Mouse (Mus musculus): Measurements from ENCODE around the gene Nsmce4a. TPM values are rescaled to one million over a fixed set of nuclear protein-coding genes. Genes with fewer than 3 reads are reported as not detected.

Gene Nsmce4a
- polyA plus RNA-seq, 1 experiment, result 54.3 TPM

DNA sequence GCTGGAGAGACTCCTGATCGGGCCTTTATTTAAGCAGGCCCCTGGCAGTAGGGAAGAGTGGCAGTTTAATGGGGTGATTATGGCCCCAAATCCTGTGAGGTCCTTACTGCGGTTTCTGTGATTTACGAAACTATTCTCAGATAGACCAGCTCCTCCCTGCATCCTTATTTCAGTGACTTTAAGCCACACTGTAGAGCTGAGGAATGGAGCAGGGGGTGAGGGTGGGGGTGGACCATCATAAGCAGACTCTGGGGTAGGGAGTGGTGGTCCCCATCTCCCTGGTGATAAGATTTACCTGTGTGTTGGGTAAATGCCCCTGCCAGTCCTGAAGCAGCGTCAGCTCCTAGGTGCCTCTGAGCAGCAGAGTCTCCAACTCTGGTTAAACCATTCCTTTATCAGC is 34.0 kb upstream of the Nsmce4a start:
- no peaks in the 10 kb centered on the region for H3K36me3 ChIP-seq (ENCODE audit: control insufficient read depth, insufficient read depth)
- H3ac ChIP-seq (ENCODE audit: control insufficient read depth, insufficient read length, low read depth), result no peak overlapping the region
- H3K79me2 ChIP-seq (ENCODE audit: control insufficient read depth, insufficient read depth), result no peaks in the 10 kb centered on the region
- no peaks in the 10 kb centered on the region for H3K27me3 ChIP-seq (ENCODE audit: control insufficient read depth, insufficient read depth, insufficient read length)
- no peak for TF ChIP-seq MAX (IDR thresholded peaks at IDR 0.05)
- no peaks in the 10 kb centered on the region for H3K79me3 ChIP-seq (ENCODE audit: low read depth)
- no peak overlapping the region for H3K4me3 ChIP-seq (ENCODE audit: insufficient read depth, poor library complexity, severe bottlenecking)

GRCm38 (mm10) chr7:130605111-130605510 is 32.2 kb upstream of the Nsmce4a start:
- peak; percentile 49 for TF ChIP-seq CTCF (IDR thresholded peaks at IDR 0.05; ENCODE audit: control insufficient read depth, insufficient read depth, insufficient read length)
- no peak for TF ChIP-seq FOSL1 (IDR thresholded peaks at IDR 0.05; ENCODE audit: insufficient read depth, low read length, poor library complexity, severe bottlenecking)
- H3K4me3 ChIP-seq (ENCODE audit: insufficient read depth, poor library complexity, severe bottlenecking), result no peak overlapping the region
- H3K79me3 ChIP-seq (ENCODE audit: low read depth), result no peaks in the 10 kb centered on the region
- H3K36me3 ChIP-seq (ENCODE audit: control insufficient read depth, insufficient read depth), result no peaks in the 10 kb centered on the region
- no peaks in the 10 kb centered on the region for H3K27me3 ChIP-seq (ENCODE audit: control insufficient read depth, insufficient read depth, insufficient read length)
- no peaks in the 10 kb centered on the region for H3K79me2 ChIP-seq (ENCODE audit: control insufficient read depth, insufficient read depth)
- no peak overlapping the region for H3ac ChIP-seq (ENCODE audit: control insufficient read depth, insufficient read length, low read depth)

DNA sequence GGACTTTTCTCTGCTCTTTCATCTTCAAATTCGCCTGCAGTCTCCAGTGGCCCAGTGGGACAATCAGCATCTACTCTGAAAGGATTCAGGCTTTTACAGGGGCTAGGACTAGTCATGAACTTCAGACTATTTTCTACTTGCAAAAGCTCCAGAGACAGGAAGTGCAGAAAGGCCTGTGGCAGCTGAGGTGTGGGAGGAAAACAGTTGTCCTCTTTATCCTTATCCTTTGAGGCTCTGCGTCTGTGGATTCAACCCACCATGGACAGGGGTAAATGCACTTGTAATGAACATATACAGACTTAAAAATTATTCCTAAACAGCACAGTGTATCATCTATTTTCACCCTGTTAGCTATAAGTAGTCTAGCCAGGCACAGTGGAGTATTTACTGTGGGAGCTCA is 31.5 kb upstream of the Nsmce4a start:
- no peaks in the 10 kb centered on the region for H3K79me2 ChIP-seq (ENCODE audit: control insufficient read depth, insufficient read depth)
- no peaks in the 10 kb centered on the region for H3K27me3 ChIP-seq (ENCODE audit: control insufficient read depth, insufficient read depth, insufficient read length)
- no peaks in the 10 kb centered on the region for H3K36me3 ChIP-seq (ENCODE audit: control insufficient read depth, insufficient read depth)
- H3K79me3 ChIP-seq (ENCODE audit: low read depth), result no peaks in the 10 kb centered on the region
- no peak overlapping the region for H3K4me3 ChIP-seq (ENCODE audit: insufficient read depth, poor library complexity, severe bottlenecking)
- H3ac ChIP-seq (ENCODE audit: control insufficient read depth, insufficient read length, low read depth), result no peak overlapping the region
- TF ChIP-seq USF1 (IDR thresholded peaks at IDR 0.05; ENCODE audit: low read depth) (no peak), CEBPB (IDR thresholded peaks at IDR 0.05; ENCODE audit: low read depth) (no peak), CTCF (IDR thresholded peaks at IDR 0.05; ENCODE audit: control insufficient read depth, insufficient read depth, insufficient read length) (no peak), FOSL1 (IDR thresholded peaks at IDR 0.05; ENCODE audit: insufficient read depth, low read length, poor library complexity, severe bottlenecking) (no peak), MYOD1 (IDR thresholded peaks at IDR 0.05; ENCODE audit: control insufficient read depth, insufficient read length, low read depth) (no peak), MAX (IDR thresholded peaks at IDR 0.05) (no peak), MYOG (IDR thresholded peaks at IDR 0.05; ENCODE audit: control insufficient read depth, extremely low read depth, insufficient read length) (no peak)

GRCm38 (mm10) chr7:130603556-130603955 is 30.6 kb upstream of the Nsmce4a start:
- TF ChIP-seq MAX (IDR thresholded peaks at IDR 0.05) (no peak), MYOG (IDR thresholded peaks at IDR 0.05; ENCODE audit: control insufficient read depth, extremely low read depth, insufficient read length) (no peak), CEBPB (IDR thresholded peaks at IDR 0.05; ENCODE audit: low read depth) (no peak), USF1 (IDR thresholded peaks at IDR 0.05; ENCODE audit: low read depth) (no peak), CTCF (IDR thresholded peaks at IDR 0.05; ENCODE audit: control insufficient read depth, insufficient read depth, insufficient read length) (no peak), MYOD1 (IDR thresholded peaks at IDR 0.05; ENCODE audit: control insufficient read depth, insufficient read length, low read depth) (no peak), FOSL1 (IDR thresholded peaks at IDR 0.05; ENCODE audit: insufficient read depth, low read length, poor library complexity, severe bottlenecking) (no peak)
- Histone ChIP-seq H3K36me3 (ENCODE audit: control insufficient read depth, insufficient read depth) (no peaks in the 10 kb centered on the region), H3K27me3 (ENCODE audit: control insufficient read depth, insufficient read depth, insufficient read length) (no peaks in the 10 kb centered on the region), H3K79me2 (ENCODE audit: control insufficient read depth, insufficient read depth) (no peaks in the 10 kb centered on the region), H3ac (ENCODE audit: control insufficient read depth, insufficient read length, low read depth) (no peak overlapping the region), H3K79me3 (ENCODE audit: low read depth) (no peaks in the 10 kb centered on the region), H3K4me3 (ENCODE audit: insufficient read depth, poor library complexity, severe bottlenecking) (no peak overlapping the region)

DNA sequence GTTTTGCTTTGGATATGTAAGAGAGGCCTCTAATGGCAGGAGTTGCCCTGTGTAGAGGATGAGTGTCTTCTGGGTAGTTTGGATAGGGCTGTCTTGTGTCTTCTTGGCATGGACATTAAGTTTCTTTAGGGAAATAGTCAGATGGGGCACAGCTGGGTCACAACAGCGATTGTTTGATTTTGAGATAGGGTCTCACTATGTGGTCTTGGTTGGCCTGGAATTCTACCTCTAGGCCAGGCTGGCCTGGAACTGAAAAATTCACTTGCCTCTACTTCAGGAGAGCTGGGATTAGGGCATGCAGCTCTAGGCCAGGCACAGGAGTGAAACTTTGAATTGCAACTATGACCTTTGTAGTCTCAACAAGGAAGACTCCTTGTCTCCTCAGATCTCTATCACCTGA is 29.9 kb upstream of the Nsmce4a start:
- Histone ChIP-seq H3ac (ENCODE audit: control insufficient read depth, insufficient read length, low read depth) (no peak overlapping the region), H3K79me2 (ENCODE audit: control insufficient read depth, insufficient read depth) (no peaks in the 10 kb centered on the region), H3K36me3 (ENCODE audit: control insufficient read depth, insufficient read depth) (no peaks in the 10 kb centered on the region), H3K79me3 (ENCODE audit: low read depth) (no peaks in the 10 kb centered on the region), H3K27me3 (ENCODE audit: control insufficient read depth, insufficient read depth, insufficient read length) (no peaks in the 10 kb centered on the region), H3K4me3 (ENCODE audit: insufficient read depth, poor library complexity, severe bottlenecking) (no peak overlapping the region)
- TF ChIP-seq MAX (IDR thresholded peaks at IDR 0.05) (no peak), USF1 (IDR thresholded peaks at IDR 0.05; ENCODE audit: low read depth) (no peak), CEBPB (IDR thresholded peaks at IDR 0.05; ENCODE audit: low read depth) (no peak), MYOD1 (IDR thresholded peaks at IDR 0.05; ENCODE audit: control insufficient read depth, insufficient read length, low read depth) (no peak), CTCF (IDR thresholded peaks at IDR 0.05; ENCODE audit: control insufficient read depth, insufficient read depth, insufficient read length) (no peak), FOSL1 (IDR thresholded peaks at IDR 0.05; ENCODE audit: insufficient read depth, low read length, poor library complexity, severe bottlenecking) (no peak), MYOG (IDR thresholded peaks at IDR 0.05; ENCODE audit: control insufficient read depth, extremely low read depth, insufficient read length) (no peak)

- Histone ChIP-seq H3K79me3 (ENCODE audit: low read depth) (no peaks in the 10 kb centered on the region), H3ac (ENCODE audit: control insufficient read depth, insufficient read length, low read depth) (no peak overlapping the region), H3K27me3 (ENCODE audit: control insufficient read depth, insufficient read depth, insufficient read length) (no peaks in the 10 kb centered on the region), H3K36me3 (ENCODE audit: control insufficient read depth, insufficient read depth) (no peaks in the 10 kb centered on the region), H3K4me3 (ENCODE audit: insufficient read depth, poor library complexity, severe bottlenecking) (no peak overlapping the region), H3K79me2 (ENCODE audit: control insufficient read depth, insufficient read depth) (no peaks in the 10 kb centered on the region)
- TF ChIP-seq CEBPB (IDR thresholded peaks at IDR 0.05; ENCODE audit: low read depth) (no peak), CTCF (IDR thresholded peaks at IDR 0.05; ENCODE audit: control insufficient read depth, insufficient read depth, insufficient read length) (no peak), MYOG (IDR thresholded peaks at IDR 0.05; ENCODE audit: control insufficient read depth, extremely low read depth, insufficient read length) (no peak), FOSL1 (IDR thresholded peaks at IDR 0.05; ENCODE audit: insufficient read depth, low read length, poor library complexity, severe bottlenecking) (no peak), MAX (IDR thresholded peaks at IDR 0.05) (no peak), MYOD1 (IDR thresholded peaks at IDR 0.05; ENCODE audit: control insufficient read depth, insufficient read length, low read depth) (no peak), USF1 (IDR thresholded peaks at IDR 0.05; ENCODE audit: low read depth) (no peak)
These were observed 27.6 kb upstream of the Nsmce4a start for GRCm38 (mm10) chr7:130600546-130600945.
